Mouse (Mus musculus): ENCODE measurements around the gene Il20rb.

Il20rb gene

GRCm38 (mm10) chr9:100470936-100471604 is 15.5 kb downstream of the Il20rb start:
- 57% methylated on average over 8 of the region's 8 CpGs for WGBS

- 95% methylated on average over 1 of the region's 1 CpGs for WGBS
Measured at GRCm38 (mm10) chr9:100470228-100470627, 16.4 kb downstream of the Il20rb start.

DNA sequence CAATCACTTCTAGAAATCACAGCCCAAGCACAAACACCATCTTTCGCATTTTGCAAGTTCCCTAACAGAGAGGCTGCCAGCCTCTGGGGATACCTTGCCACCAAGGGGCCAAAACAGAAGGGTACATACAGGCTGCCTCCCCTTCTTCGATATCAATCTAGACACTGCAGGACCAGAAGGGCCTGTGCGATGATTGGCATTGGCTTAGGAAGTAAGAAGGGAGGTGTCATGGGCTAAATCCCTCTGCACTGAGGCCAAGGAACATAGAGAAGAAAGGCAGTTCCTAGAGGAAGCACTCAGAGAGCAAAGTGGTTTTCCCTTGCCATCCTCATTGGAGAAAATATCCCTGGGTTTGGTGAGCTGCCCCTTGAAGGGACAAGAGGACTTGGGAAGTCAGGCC is 16.9 kb downstream of the Il20rb start:
- WGBS: 82% methylated on average over 3 of the region's 3 CpGs

GRCm38 (mm10) chr9:100468151-100468550 is 18.4 kb downstream of the Il20rb start:
- 94% methylated on average over 8 of the region's 8 CpGs for WGBS

DNA sequence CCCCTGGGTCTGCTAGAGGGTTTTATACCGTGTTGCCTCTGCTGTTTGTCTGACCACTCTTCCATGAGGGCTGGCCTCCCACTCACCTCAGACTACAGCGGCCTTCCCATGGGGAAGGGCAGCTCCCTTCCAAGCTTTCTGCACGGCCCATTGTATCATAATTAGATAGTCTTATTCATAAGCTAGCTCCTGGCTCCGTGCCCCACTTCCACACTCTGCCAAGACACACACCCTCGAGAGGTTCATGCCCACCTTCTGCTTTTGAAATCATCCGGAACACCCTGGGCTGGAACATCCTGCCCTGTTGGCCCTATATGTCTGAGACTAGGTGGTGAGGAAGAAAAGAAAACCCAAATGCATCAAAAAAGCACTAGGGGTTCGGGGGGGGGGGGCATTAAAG is 18.9 kb downstream of the Il20rb start:
- 43% methylated on average over 7 of the region's 7 CpGs for WGBS

DNA sequence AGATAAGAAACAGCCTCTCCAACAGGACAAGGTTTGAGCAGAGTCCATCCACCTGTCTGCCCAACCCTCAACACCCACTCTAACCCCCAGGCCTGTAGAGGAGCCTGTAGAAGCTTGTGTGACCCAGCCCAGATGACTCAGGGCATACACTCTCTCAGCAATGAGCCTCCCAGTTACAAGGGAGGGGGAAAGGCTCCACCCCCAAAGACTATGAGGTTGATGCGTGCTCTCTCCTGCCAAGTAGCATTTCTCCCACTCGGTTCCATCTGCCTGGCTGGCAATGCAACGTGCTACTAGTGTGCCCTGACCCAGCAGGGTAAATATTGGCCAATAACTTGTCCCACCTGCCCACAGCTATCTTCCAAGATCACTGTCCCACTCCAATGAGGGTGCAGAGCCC is 19.8 kb downstream of the Il20rb start:
- WGBS: 49% methylated on average over 3 of the region's 3 CpGs

DNA sequence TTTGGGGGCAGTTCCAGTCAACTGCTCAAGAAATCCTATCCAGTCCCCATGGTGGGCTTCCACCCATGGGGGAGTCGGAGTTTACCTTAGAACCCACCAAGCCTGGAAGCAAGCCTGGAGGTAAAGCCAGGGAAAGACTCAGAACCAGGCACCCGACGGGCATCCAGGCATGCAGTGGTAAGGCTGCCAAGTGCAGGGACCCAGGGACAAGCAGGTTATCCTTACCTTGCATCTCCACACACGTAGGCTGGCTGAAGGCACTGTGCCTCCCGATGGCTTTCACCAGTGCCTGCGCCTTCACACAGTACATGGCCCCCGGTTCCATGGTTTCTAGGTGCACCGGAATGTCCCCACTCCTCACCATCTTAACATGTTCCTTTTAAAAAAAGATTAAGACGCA is 20.6 kb downstream of the Il20rb start:
- WGBS: 96% methylated on average over 9 of the region's 9 CpGs

- 98% methylated on average over 5 of the region's 5 CpGs for WGBS
Measured at GRCm38 (mm10) chr9:100465380-100465779, 21.2 kb downstream of the Il20rb start.

GRCm38 (mm10) chr9:100463771-100464170 is 22.8 kb downstream of the Il20rb start:
- 77% methylated on average over 2 of the region's 2 CpGs for WGBS

DNA sequence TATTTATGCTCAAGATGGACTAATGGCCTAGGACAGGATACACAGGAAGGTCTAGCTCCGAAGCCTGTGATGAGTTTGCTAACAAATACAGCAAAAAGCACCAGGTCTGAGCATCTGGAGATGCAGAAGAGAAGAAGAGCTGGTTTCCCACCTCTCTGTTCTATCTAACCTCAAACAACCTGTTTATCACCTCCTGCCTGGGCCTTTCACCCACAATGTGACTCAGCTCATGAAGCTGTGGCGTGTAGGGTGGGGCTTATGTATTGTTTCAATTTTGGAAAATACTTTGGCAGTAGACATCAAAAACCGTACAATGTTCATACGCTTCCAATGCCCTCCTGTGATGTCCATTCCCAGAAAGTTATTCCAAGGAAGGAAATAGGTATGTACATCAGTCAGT is 24.5 kb downstream of the Il20rb start:
- WGBS: 79% methylated on average over 4 of the region's 4 CpGs

DNA sequence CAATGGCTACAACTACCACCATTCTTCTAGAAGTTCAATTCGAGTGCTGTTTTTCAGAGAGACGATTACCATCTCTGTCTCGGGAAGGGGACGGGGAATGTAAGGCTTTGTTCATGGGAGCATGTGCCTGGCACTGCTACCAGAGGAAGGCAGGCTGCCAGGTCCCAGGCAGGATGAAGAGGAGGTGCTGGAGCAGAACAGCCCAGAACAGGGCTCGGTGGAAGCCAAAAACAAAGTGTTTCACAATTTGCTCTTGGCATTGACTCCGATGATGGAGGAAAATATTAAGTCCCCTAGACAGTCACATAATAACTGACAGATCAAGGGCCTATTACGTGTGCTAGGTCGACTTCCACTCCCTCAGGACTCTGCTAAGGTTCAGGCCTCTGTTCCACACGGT is 24.9 kb downstream of the Il20rb start:
- WGBS: 37% methylated on average over 9 of the region's 9 CpGs

GRCm38 (mm10) chr9:100460203-100460602 is 26.4 kb downstream of the Il20rb start:
- WGBS: 95% methylated on average over 9 of the region's 9 CpGs

DNA sequence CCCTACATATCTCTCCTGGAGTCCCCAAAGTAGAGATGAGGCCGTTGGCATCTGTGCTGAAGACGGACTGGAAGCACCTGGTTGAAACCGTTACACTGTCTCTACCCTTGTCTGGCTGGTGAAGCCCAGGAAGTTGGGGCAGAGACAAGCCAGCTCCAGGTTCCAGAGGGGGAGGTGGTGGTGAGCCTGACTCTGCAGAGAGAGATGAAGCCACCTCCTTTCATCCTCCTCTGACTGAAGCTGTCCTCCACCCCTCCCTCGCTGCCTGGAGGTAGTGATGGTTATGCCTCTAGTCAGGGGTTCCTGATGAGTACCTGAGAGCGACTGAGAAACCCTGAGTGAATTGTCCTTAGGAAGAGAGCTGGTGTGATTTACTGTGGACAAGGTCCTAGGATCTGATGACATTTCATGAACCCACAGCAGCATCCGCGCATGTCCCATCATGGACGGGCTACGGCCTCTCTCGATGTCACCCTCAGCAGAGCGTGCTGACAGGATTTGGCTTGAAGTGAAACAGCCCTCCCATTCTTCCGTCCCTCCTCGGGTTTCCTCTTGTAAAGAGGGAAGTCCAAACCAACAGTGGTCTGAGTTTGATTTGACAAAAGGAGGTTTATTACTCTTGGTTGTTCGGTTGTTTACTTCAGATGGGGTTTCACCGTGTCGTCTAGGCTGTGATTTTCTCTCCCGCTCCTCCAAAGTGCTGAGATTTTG is 28.5 kb downstream of the Il20rb start:
- 89% methylated on average over 17 of the region's 17 CpGs for WGBS

- 11% methylated on average over 9 of the region's 9 CpGs for WGBS
Measured at GRCm38 (mm10) chr9:100454664-100454993, 32.0 kb downstream of the Il20rb start.

- WGBS: 5% methylated on average over 25 of the region's 25 CpGs
Measured at GRCm38 (mm10) chr9:100453944-100454663, 32.5 kb downstream of the Il20rb start.

GRCm38 (mm10) chr9:100452432-100452831 is 34.2 kb downstream of the Il20rb start:
- 66% methylated on average over 6 of the region's 6 CpGs for WGBS

DNA sequence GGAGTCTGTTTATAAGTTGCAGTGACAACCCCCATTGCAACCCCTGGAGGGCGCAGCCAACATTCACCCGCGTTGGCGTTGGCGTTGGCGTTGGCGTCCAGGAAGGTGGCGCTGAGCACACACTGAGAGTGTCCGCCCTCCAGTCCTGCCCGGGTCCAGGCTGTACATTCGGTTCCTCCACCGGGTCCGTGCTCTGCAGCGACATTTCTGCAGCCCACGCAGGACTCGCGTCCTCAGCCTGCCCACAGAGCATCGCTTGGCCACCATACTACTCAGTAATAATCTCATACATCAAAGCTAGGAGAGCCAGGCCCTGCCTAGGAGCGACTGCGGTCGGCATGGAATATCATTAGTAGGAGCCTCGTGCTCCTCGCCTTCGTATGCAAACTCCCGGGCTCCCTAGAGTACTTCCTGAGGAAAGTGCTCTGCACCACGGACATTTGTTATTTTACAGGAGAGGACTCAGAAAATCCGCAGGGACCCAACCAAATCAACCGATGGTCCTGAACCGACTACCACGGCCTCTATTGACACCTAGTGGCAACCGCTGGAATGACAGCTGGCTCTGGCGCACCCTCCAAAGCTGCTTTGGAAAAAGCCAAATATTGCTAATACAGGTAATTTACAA is 40.4 kb downstream of the Il20rb start:
- WGBS: 1% methylated on average over 32 of the region's 32 CpGs

GRCm38 (mm10) chr9:100440111-100440790 is 46.3 kb downstream of the Il20rb start:
- WGBS: 36% methylated on average over 9 of the region's 9 CpGs

- 64% methylated on average over 8 of the region's 8 CpGs for WGBS
Measured at GRCm38 (mm10) chr9:100439481-100439880, 47.1 kb downstream of the Il20rb start.

DNA sequence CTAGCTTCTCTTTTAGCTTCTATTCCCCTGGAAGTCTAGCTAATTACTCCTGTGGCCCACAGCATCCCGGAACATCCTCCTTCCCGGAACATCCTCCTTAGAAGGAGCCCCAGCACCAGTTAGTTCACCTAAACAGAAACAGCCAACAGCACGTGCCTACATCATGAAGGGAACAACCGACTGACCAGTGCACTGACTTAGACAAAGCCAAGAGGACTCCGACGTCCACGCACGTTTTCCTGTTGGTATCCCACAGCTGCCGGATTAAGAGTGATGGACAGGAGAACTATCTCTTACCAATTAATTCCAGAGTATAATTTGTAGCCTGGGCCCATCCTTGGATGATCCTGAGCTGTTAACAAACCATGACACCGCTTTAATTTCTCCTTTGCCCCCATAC is 47.6 kb downstream of the Il20rb start:
- WGBS: 91% methylated on average over 10 of the region's 10 CpGs

- 84% methylated on average over 8 of the region's 8 CpGs for WGBS
Measured at GRCm38 (mm10) chr9:100436865-100437595, 49.6 kb downstream of the Il20rb start.
